Mouse (Mus musculus): ENCODE results near the gene Npepps. TPM values are rescaled to one million over a fixed set of nuclear protein-coding genes. Genes with fewer than 3 reads are reported as not detected.
"Not testable (repeated sequence)": the region's sequence is repeated elsewhere in the genome, so short reads cannot be mapped to it uniquely, and the experiment has no call there.

Npepps gene
- polyA plus RNA-seq (2014; fragmentation: Nextera tagmentation; extraction: Ambion mirVana) = 98.6 and 102 TPM in 2 replicates

GRCm38 (mm10) chr11:97280216-97280861 is at the start of gene Npepps:
Gene Npepps, minus strand, starts transcription at chr11:97280638.
- H3K4me3 ChIP-seq (ENCODE audit: low read depth, low read length) = peak within 1 kb of the TSS; percentile 89
- WGBS = under 1% methylated on average over 30 of the region's 83 CpGs
- DNase-seq (ENCODE audit: low spot score) (peak; percentile 81), ATAC-seq (ENCODE audit: insufficient read depth, low FRiP score, low TSS enrichment) (peak; percentile 60)
- no peaks in the 10 kb centered on the region for H3K27me3 ChIP-seq (ENCODE audit: control insufficient read depth, insufficient read depth, low read length)
- H3K27ac ChIP-seq (ENCODE audit: low read depth, low read length) = peak within 1 kb of the TSS; percentile 94
- H3K36me3 ChIP-seq (ENCODE audit: control insufficient read depth, insufficient read depth, low read length) = no peaks in the 10 kb centered on the region
- no peaks in the 10 kb centered on the region for H3K9me3 ChIP-seq (ENCODE audit: control insufficient read depth, low read length)
- peaks cover 8% of the 10 kb centered on the region for H3K4me1 ChIP-seq (ENCODE audit: control insufficient read depth, insufficient read depth, low read length)
- peak within 1 kb of the TSS; percentile 98 for H3K9ac ChIP-seq (ENCODE audit: low read length)
- H3K4me2 ChIP-seq (ENCODE audit: low read depth) = peak within 1 kb of the TSS; percentile 72

DNA sequence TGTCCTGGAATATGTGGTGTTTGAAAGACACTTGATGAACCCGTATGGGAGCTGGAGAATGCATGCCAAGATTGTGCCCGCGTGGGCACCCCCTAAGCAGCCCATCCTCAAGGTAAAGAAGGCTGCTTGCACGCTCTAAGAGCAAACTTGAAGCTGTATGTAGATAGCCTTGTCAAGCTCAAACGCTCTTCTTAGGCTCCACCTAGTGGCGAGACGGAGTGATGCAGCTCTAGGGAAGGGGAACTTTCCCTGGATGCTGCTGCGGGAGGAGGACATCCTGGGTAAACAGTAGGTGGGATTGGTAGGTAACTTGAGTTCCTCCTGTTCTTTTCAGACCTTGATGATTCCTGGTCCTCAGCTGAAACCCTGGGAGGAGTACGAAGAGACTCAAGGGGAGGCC is 47.7 kb upstream of the Npepps start:
- peaks cover 10% of the 10 kb centered on the region; the same call in 1 of the 2 replicates for H3K36me3 ChIP-seq (ENCODE audit: control insufficient read depth, insufficient read depth, low read length)

DNA sequence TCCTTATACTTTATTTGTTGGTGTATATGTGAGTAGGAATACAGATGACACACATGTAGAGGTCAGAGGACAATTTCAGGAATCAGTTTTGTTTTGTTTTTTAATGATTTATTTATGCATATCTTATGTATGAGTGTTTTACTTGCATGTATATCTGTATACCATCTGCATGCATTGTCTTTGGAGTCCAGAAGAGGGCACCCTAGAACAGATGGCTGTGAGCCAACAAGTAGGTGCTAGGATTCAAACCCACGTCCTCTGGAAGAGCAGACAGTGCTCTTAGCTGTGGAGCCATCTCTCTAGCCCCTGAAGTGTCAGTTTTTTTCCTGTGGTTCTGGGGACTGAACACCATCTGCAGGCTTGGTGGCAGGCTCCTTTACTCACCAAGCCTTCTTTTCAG is 44.8 kb upstream of the Npepps start:
- WGBS = 73% methylated on average over 1 of the region's 1 CpGs
- Histone ChIP-seq H3K27me3 (ENCODE audit: control insufficient read depth, insufficient read depth, low read length) (no peaks in the 10 kb centered on the region), H3K36me3 (ENCODE audit: control insufficient read depth, insufficient read depth, low read length) (peaks cover 10% of the 10 kb centered on the region; the same call in 1 of the 2 replicates), H3K27ac (ENCODE audit: low read depth, low read length) (no peak overlapping the region), H3K4me2 (ENCODE audit: low read depth) (no peak overlapping the region), H3K9ac (ENCODE audit: low read length) (no peak overlapping the region), H3K9me3 (ENCODE audit: control insufficient read depth, low read length) (no peaks in the 10 kb centered on the region), H3K4me3 (ENCODE audit: low read depth, low read length) (no peak overlapping the region), H3K4me1 (ENCODE audit: control insufficient read depth, insufficient read depth, low read length) (no peaks in the 10 kb centered on the region)
- DNase-seq (ENCODE audit: low spot score) (no peak), ATAC-seq (ENCODE audit: insufficient read depth, low FRiP score, low TSS enrichment) (no peak)

More for the DNA sequence above, 47.7 kb upstream of the Npepps start:
- Histone ChIP-seq H3K9ac (ENCODE audit: low read length) (no peak overlapping the region), H3K27me3 (ENCODE audit: control insufficient read depth, insufficient read depth, low read length) (no peaks in the 10 kb centered on the region), H3K4me3 (ENCODE audit: low read depth, low read length) (no peak overlapping the region), H3K4me1 (ENCODE audit: control insufficient read depth, insufficient read depth, low read length) (no peaks in the 10 kb centered on the region), H3K9me3 (ENCODE audit: control insufficient read depth, low read length) (no peaks in the 10 kb centered on the region), H3K27ac (ENCODE audit: low read depth, low read length) (no peak overlapping the region), H3K4me2 (ENCODE audit: low read depth) (no peak overlapping the region)
- DNase-seq (ENCODE audit: low spot score) (peak; percentile 76), ATAC-seq (ENCODE audit: insufficient read depth, low FRiP score, low TSS enrichment) (no peak)
- WGBS = 31% methylated on average over 9 of the region's 9 CpGs

GRCm38 (mm10) chr11:97321894-97322600 is 41.6 kb upstream of the Npepps start:
- 86% methylated on average over 8 of the region's 8 CpGs for WGBS
- H3K27ac ChIP-seq (ENCODE audit: low read depth, low read length); ATAC-seq (ENCODE audit: insufficient read depth, low FRiP score, low TSS enrichment); H3K27me3 ChIP-seq (ENCODE audit: control insufficient read depth, insufficient read depth, low read length); H3K9me3 ChIP-seq (ENCODE audit: control insufficient read depth, low read length); DNase-seq (ENCODE audit: low spot score); H3K4me2 ChIP-seq (ENCODE audit: low read depth); H3K9ac ChIP-seq (ENCODE audit: low read length); H3K36me3 ChIP-seq (ENCODE audit: control insufficient read depth, insufficient read depth, low read length); H3K4me1 ChIP-seq (ENCODE audit: control insufficient read depth, insufficient read depth, low read length); H3K4me3 ChIP-seq (ENCODE audit: low read depth, low read length): not testable (repeated sequence)

GRCm38 (mm10) chr11:97321197-97321596 is 40.8 kb upstream of the Npepps start:
- WGBS = 94% methylated on average over 8 of the region's 8 CpGs

DNA sequence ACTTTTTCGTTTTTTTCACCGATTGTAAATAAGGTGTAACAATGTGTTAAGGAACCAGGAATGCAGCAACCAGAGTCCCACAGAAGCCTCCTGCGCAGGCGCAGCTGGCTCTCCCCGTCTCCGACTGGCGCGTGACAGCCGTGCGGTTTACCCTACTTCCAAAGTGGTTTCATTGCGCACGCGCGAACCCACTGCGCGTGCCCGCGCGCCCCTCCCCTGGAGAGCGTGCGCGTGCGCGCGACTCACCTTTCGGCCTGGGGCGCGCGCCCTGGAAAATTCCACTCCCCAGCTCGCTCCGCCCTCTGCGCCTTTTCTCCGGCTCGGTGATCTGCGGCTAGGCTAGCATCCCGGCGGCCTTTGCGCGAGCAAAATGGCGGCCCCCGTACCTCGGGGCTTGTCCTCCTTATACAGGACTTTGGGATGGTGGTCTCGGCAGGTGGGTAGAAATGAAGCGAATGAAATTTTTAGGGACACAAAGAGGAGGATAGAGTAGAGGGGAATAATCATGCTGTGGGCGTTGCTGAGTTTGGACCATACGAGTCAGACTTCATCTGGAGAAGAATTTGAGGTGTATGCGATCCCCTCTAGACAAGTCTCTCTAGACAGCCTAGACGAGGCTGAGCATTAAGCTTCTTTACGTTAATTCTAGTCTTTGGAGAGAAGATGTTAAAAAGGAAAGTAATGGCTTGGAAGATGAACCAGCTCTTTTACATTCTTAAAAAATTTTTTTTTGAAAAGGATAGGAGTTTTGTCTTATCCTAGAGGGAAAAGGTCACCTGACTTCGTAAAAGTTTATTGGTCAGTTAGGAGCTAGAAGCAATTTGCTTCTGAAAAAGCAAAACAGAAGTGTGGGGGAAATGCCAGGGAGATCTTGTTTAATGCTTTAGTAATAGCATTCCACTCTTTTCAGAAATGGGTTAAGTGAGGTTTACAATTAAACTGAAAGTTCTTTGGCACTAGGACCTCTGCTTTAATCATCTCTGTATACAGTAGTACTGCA is 35.4 kb upstream of the Npepps start, which contains the start of gene Mrpl45:
Mrpl45 (plus strand) TSS at position 213 of the 1,000 bp plus-strand sequence.
- Histone ChIP-seq H3K27me3 (ENCODE audit: control insufficient read depth, insufficient read depth, low read length) (no peaks in the 10 kb centered on the region), H3K9me3 (ENCODE audit: control insufficient read depth, low read length) (no peaks in the 10 kb centered on the region), H3K9ac (ENCODE audit: low read length) (peak within 1 kb of the TSS; percentile 61), H3K4me3 (ENCODE audit: low read depth, low read length) (peak within 1 kb of the TSS; percentile 53), H3K36me3 (ENCODE audit: control insufficient read depth, insufficient read depth, low read length) (no peaks in the 10 kb centered on the region), H3K4me2 (ENCODE audit: low read depth) (peak within 1 kb of the TSS; percentile 52), H3K4me1 (ENCODE audit: control insufficient read depth, insufficient read depth, low read length) (peaks cover 1% of the 10 kb centered on the region; the same call in 1 of the 2 replicates), H3K27ac (ENCODE audit: low read depth, low read length) (0 out of 2 replicates have a peak within 1 kb of the TSS, but pooled peaks have one; percentile 20)
- ATAC-seq (ENCODE audit: insufficient read depth, low FRiP score, low TSS enrichment) (peak; percentile 87), DNase-seq (ENCODE audit: low spot score) (peak; percentile 100)
- WGBS = under 1% methylated on average over 49 of the region's 50 CpGs

More at GRCm38 (mm10) chr11:97321197-97321596, 40.8 kb upstream of the Npepps start:
- H3K4me2 ChIP-seq (ENCODE audit: low read depth) = no peak overlapping the region
- H3K9ac ChIP-seq (ENCODE audit: low read length) = no peak overlapping the region
- peaks cover 7% of the 10 kb centered on the region; the same call in 1 of the 2 replicates for H3K36me3 ChIP-seq (ENCODE audit: control insufficient read depth, insufficient read depth, low read length)
- DNase-seq (ENCODE audit: low spot score) (no peak), ATAC-seq (ENCODE audit: insufficient read depth, low FRiP score, low TSS enrichment) (no peak)
- H3K4me1 ChIP-seq (ENCODE audit: control insufficient read depth, insufficient read depth, low read length) = no peaks in the 10 kb centered on the region; the same call in 1 of the 2 replicates
- no peaks in the 10 kb centered on the region for H3K27me3 ChIP-seq (ENCODE audit: control insufficient read depth, insufficient read depth, low read length)
- H3K4me3 ChIP-seq (ENCODE audit: low read depth, low read length) = no peak overlapping the region
- H3K27ac ChIP-seq (ENCODE audit: low read depth, low read length) = no peak overlapping the region
- no peaks in the 10 kb centered on the region for H3K9me3 ChIP-seq (ENCODE audit: control insufficient read depth, low read length)

GRCm38 (mm10) chr11:97314751-97315503 is 34.5 kb upstream of the Npepps start:
- Histone ChIP-seq H3K9me3 (ENCODE audit: control insufficient read depth, low read length) (no peaks in the 10 kb centered on the region), H3K4me1 (ENCODE audit: control insufficient read depth, insufficient read depth, low read length) (peaks cover 7% of the 10 kb centered on the region; the same call in 1 of the 2 replicates), H3K4me2 (ENCODE audit: low read depth) (0 out of 2 replicates have a peak overlapping the region, but pooled peaks have one; percentile 52), H3K36me3 (ENCODE audit: control insufficient read depth, insufficient read depth, low read length) (no peaks in the 10 kb centered on the region), H3K27me3 (ENCODE audit: control insufficient read depth, insufficient read depth, low read length) (no peaks in the 10 kb centered on the region), H3K27ac (ENCODE audit: low read depth, low read length) (no peak overlapping the region), H3K9ac (ENCODE audit: low read length) (no peak overlapping the region), H3K4me3 (ENCODE audit: low read depth, low read length) (peak overlapping the region; percentile 12; the same call in 1 of the 2 replicates)
- DNase-seq (ENCODE audit: low spot score) (no peak), ATAC-seq (ENCODE audit: insufficient read depth, low FRiP score, low TSS enrichment) (no peak)
- whole genome bisulfite sequencing = 52% methylated on average over 8 of the region's 8 CpGs

Data from neural tube, embryonic 11.5 days (tissue).